Mouse (Mus musculus) kidney, adult 2 months (tissue): ENCODE results near the gene Tmc6. TPM values are rescaled to one million over a fixed set of nuclear protein-coding genes. Genes with fewer than 3 reads are reported as not detected.

ENCODE experiments used
- DNase-seq: peaks from one replicate; pipeline ENCODE4 v3.0.0; 2021
- H3K27ac ChIP-seq: fragments of 200-500 bp; 2 replicates; pipeline ENCODE4 v1.5.1; 2012; ENCODE audit warnings: low read depth, low read length, control low read depth, inconsistent platforms; ENCODE audit not compliant: insufficient read depth
- H3K27me3 ChIP-seq: fragments of 200-500 bp; replicated peaks from 2 replicates; pipeline ENCODE4 v1.6.1; 2012; ENCODE audit warnings: mild to moderate bottlenecking, moderate library complexity, low read length, inconsistent platforms; ENCODE audit not compliant: control insufficient read depth, insufficient read depth
- H3K36me3 ChIP-seq: fragments of 200-500 bp; 2 replicates; pipeline ENCODE4 v1.6.1; 2012; ENCODE audit warnings: mild to moderate bottlenecking, moderate library complexity, low read length, inconsistent platforms; ENCODE audit not compliant: control insufficient read depth, insufficient read depth
- H3K4me1 ChIP-seq: fragments of 200-500 bp; 2 replicates; pipeline ENCODE4 v1.6.1; 2011; ENCODE audit warnings: low read length; ENCODE audit not compliant: control insufficient read depth, insufficient read depth
- H3K4me3 ChIP-seq: fragments of 200-500 bp; 2 replicates; pipeline ENCODE4 v1.5.1; 2011; ENCODE audit warnings: mild to moderate bottlenecking, low read depth, low read length, control low read depth; ENCODE audit not compliant: insufficient read depth
- CTCF ChIP-seq: fragments of 200-500 bp; conservative IDR thresholded peaks from 2 replicates; pipeline ENCODE4 v1.5.1; 2011; ENCODE audit warnings: low read depth, mild to moderate bottlenecking, control low read depth, low read length, moderate library complexity, mixed read lengths; ENCODE audit not compliant: insufficient read depth, insufficient read length
- POLR2A ChIP-seq: fragments of 200-500 bp; IDR thresholded peaks from one replicate; pipeline ENCODE4 v1.6.1; 2011; ENCODE audit warnings: low read depth, low read length, control low read depth
- WGBS: fragments of 180-500 bp; shearing (Covaris S2); methylation state at CpG from one replicate; pipeline ENCODE4 v1.1.7; 2018; 5-methylcytosine and 5-hydroxymethylcytosine counted together
- polyA plus RNA-seq: library from polyadenylated mRNA; depleted of rRNA; stranded (reverse); fragments of >200 nt; gene quantifications from 2 replicates; pipeline ENCODE4 v1.2.3, GENCODE M21; 2012

Gene Tmc6
- polyA plus RNA-seq, 1 experiment: 48.4 TPM

DNA sequence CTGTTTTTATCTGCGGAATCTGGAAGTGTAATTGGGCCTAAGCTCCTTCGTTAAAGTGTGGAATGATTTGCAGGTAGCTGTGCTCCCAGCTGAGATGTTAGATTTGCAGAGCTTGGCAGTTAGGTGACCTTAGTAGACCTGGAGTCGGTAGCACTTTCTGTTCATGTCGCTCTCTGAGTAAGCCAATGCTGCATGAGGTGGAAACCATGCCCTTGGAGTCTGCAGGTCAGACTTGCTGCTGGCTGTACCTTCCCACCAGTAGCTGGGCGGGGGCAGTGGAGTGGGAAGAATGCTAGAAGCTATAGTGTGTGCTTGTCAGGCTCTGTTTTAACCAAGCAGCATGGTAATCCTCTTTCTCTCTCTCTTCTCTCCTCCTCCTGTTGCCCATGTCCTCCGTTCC lies 40.9 kb downstream of the Tmc6 start:
- peak; percentile 38 for DNase-seq
- no peak for TF ChIP-seq CTCF
- no peak for TF ChIP-seq POLR2A
- peaks cover 6% of the 10 kb centered on the region for H3K36me3 ChIP-seq
- 57% methylated on average over 6 of the region's 6 CpGs for WGBS
- H3K4me1 ChIP-seq: no peaks in the 10 kb centered on the region
- no peaks in the 10 kb centered on the region for H3K27me3 ChIP-seq
- 0 out of 2 replicates have a peak overlapping the region, but pooled peaks have one; percentile 22 for H3K27ac ChIP-seq
- H3K4me3 ChIP-seq: no peak overlapping the region

DNA sequence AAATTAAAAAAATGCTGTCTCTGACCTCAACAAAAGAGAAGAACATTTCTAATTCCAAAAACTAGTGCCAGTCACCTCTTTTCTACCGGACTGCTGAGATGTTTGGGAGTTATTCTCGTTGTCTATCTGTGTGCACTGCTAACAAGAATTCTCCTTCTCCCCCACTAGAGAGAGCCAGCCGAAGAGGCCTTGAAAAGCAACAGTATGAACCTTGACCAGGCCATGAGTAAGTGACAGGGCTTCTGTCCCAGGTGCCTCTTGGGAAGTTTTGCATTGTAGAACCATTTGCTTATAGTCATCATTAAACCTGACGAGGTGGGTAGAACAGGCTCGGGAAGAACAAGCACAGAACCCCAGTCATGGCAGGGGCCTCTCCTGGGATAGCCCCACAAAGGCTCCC lies 43.9 kb downstream of the Tmc6 start:
- no peak overlapping the region for H3K27ac ChIP-seq
- WGBS: 73% methylated on average over 5 of the region's 5 CpGs
- TF ChIP-seq POLR2A (no peak), CTCF (no peak)
- 0 out of 2 replicates have a peak, but pooled peaks cover 3% of the 10 kb centered on the region for H3K4me1 ChIP-seq
- H3K36me3 ChIP-seq: peaks cover 5% of the 10 kb centered on the region
- H3K27me3 ChIP-seq: no peaks in the 10 kb centered on the region
- H3K4me3 ChIP-seq: no peak overlapping the region
- DNase-seq: no peak

DNA sequence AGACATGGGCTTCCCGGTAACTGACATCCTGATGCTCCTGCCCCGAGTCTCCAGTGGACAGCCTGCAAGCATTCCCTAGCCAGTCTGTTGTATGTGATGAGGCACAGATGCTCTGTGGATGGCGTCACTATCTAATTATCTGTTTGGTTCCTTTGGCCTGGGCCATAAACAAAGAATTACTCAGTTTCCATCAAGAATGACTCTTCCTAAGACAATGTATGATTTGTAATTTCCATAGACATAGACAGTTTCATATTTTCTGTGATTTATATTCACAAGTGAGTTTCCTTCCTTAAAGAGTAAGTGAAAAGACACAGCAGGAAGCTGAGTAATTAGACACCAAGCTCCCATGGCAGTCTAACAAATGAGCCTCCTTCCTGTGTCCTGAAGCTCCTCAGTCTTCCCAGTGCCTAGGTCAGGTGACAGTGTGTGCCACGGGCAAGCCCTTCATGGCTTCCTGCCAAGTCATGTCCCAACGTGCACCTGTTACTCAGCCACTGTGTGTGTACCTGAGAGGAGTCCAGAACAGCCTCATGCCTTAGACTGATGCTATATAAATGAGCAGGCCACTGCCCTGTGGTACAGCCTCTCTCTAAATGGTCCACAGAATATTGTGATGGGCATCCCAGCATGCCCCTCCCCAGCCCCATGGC lies 45.8 kb downstream of the Tmc6 start:
- H3K4me3 ChIP-seq: no peak overlapping the region
- H3K36me3 ChIP-seq: no peaks in the 10 kb centered on the region; the same call in 1 of the 2 replicates
- WGBS: 44% methylated on average over 5 of the region's 5 CpGs
- no peaks in the 10 kb centered on the region for H3K27me3 ChIP-seq
- peaks cover 7% of the 10 kb centered on the region; the same call in 1 of the 2 replicates for H3K4me1 ChIP-seq
- peak; percentile 70 for DNase-seq
- TF ChIP-seq POLR2A (no peak), CTCF (no peak)
- no peak overlapping the region for H3K27ac ChIP-seq

DNA sequence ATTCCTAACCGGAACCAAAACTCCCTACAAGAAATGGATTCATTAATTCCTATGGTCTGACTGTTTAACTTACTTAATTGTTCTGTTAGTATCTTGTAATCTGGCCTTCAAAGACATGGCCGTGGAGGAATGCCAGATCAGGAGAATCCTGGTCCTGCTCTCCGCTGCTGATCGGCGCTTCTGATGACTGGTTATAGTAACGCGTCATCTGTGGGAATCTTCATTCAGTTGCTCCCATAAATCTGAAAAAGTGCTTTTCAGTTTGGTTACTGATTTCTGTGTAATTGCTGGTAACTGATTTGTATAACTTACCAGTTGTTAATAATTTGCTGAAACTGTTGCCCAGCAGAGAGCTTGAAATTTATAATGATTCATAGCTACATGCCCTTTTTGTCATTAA lies 50.5 kb downstream of the Tmc6 start:
- 28% methylated on average over 7 of the region's 7 CpGs for WGBS
- DNase-seq: peak; percentile 74
- H3K4me3 ChIP-seq: no peak overlapping the region
- no peaks in the 10 kb centered on the region for H3K36me3 ChIP-seq
- H3K27me3 ChIP-seq: no peaks in the 10 kb centered on the region
- no peak for TF ChIP-seq CTCF
- TF ChIP-seq POLR2A: no peak
- peaks cover 30% of the 10 kb centered on the region for H3K4me1 ChIP-seq
- peak overlapping the region; percentile 46; the same call in 1 of the 2 replicates for H3K27ac ChIP-seq

- peak overlapping the region; percentile 97 for H3K27ac ChIP-seq
- TF ChIP-seq POLR2A (no peak), CTCF (no peak)
Observed at GRCm38 (mm10) chr11:117730490-117730838, 51.5 kb downstream of the Tmc6 start.

GRCm38 (mm10) chr11:117729798-117730489 lies 52.1 kb downstream of the Tmc6 start:
- WGBS: 46% methylated on average over 7 of the region's 7 CpGs
- DNase-seq: peak; percentile 87
- Histone ChIP-seq H3K27me3 (no peaks in the 10 kb centered on the region), H3K4me1 (peaks cover 26% of the 10 kb centered on the region), H3K27ac (peak overlapping the region; percentile 97), H3K4me3 (no peak overlapping the region), H3K36me3 (no peaks in the 10 kb centered on the region)
- TF ChIP-seq CTCF (no peak), POLR2A (no peak)

More at GRCm38 (mm10) chr11:117730490-117730838, 51.5 kb downstream of the Tmc6 start:
- DNase-seq: no peak
- H3K36me3 ChIP-seq: no peaks in the 10 kb centered on the region
- no peak overlapping the region for H3K4me3 ChIP-seq
- 52% methylated on average over 4 of the region's 4 CpGs for WGBS
- H3K4me1 ChIP-seq: peaks cover 26% of the 10 kb centered on the region
- H3K27me3 ChIP-seq: no peaks in the 10 kb centered on the region

- Histone ChIP-seq H3K4me1 (peaks cover 26% of the 10 kb centered on the region), H3K36me3 (no peaks in the 10 kb centered on the region), H3K27me3 (no peaks in the 10 kb centered on the region), H3K4me3 (no peak overlapping the region), H3K27ac (peak overlapping the region; percentile 72)
- WGBS: 38% methylated on average over 3 of the region's 3 CpGs
- no peak for TF ChIP-seq POLR2A
- no peak for TF ChIP-seq CTCF
- DNase-seq: peak; percentile 34
Observed at GRCm38 (mm10) chr11:117729341-117729740, 52.7 kb downstream of the Tmc6 start.
